Mouse (Mus musculus): ENCODE measurements around the gene Gm14296.
"Not testable (repeated sequence)": the region's sequence is repeated elsewhere in the genome, so short reads cannot be mapped to it uniquely, and the experiment has no call there.

Gm14296 gene

DNA sequence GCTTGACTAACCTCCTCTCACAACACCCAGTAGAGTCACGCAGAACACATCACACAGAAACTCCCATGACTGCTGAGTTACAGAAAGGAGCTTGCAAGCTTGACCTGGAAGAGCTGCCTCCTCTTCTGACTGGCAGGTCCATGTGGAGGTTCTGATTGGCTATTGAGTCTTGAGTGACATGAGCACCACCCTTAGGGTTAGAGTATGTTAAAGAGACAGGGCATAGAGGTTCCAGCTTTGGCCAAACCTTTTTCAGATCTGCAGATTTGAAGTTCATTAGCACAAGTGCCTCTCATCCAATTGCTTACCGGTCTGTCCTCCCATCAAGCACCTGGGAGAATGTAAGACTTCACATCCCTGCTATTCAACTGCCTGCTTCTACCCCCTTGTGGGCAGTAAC lies at the start of gene Gm14296:
Gene Gm14296, minus strand, starts transcription at position 101 of the 400 bp plus-strand sequence.
- not testable (repeated sequence) for DNase-seq (ENCODE audit: low spot score)

GRCm38 (mm10) chr2:176905464-176905863 lies 22.1 kb downstream of the Gm14296 start:
- DNase-seq (ENCODE audit: low spot score), result not testable (repeated sequence)

Data from testis, postnatal 10 days (tissue).